Mouse (Mus musculus): Measurements from ENCODE around the gene Emp3. TPM values are rescaled to one million over a fixed set of nuclear protein-coding genes. Genes with fewer than 3 reads are reported as not detected.

The Emp3 gene
- polyA plus RNA-seq, 1 experiment from 2014 or later: 61.6 TPM

Other genes with a start within 250 kb of the Emp3 start
- not detected in 2 replicates for gene Ntn5, start 237.4 kb downstream of the Emp3 start, polyA plus RNA-seq (2015; fragmentation: Nextera tagmentation; extraction: Ambion mirVana)
- 0.07 TPM in 1 of 2 replicates, not detected in the other for gene Sec1, start 227.0 kb downstream of the Emp3 start, polyA plus RNA-seq (2015; fragmentation: Nextera tagmentation; extraction: Ambion mirVana)
- gene Car11, start 221.6 kb downstream of the Emp3 start, polyA plus RNA-seq (2015; fragmentation: Nextera tagmentation; extraction: Ambion mirVana): 0.34 and 0.44 TPM in 2 replicates
- 0.43 and 0.64 TPM in 2 replicates for gene Dbp, start 216.3 kb downstream of the Emp3 start, polyA plus RNA-seq (2015; fragmentation: Nextera tagmentation; extraction: Ambion mirVana)
- 761 and 840 TPM in 2 replicates for gene Rpl18, start 205.9 kb downstream of the Emp3 start, polyA plus RNA-seq (2015; fragmentation: Nextera tagmentation; extraction: Ambion mirVana)
- 11.4 and 11.7 TPM in 2 replicates for gene Sphk2, start 203.4 kb downstream of the Emp3 start, polyA plus RNA-seq (2015; fragmentation: Nextera tagmentation; extraction: Ambion mirVana)
- 0.37 and 0.47 TPM in 2 replicates for gene Fam83e, start 200.2 kb downstream of the Emp3 start, polyA plus RNA-seq (2015; fragmentation: Nextera tagmentation; extraction: Ambion mirVana)
- gene Spaca4, start 195.6 kb downstream of the Emp3 start, polyA plus RNA-seq (2015; fragmentation: Nextera tagmentation; extraction: Ambion mirVana): not detected in 2 replicates
- not detected in 2 replicates for gene Lmtk3, start 137.7 kb downstream of the Emp3 start, polyA plus RNA-seq (2015; fragmentation: Nextera tagmentation; extraction: Ambion mirVana)
- gene Sult2b1, start 136.7 kb downstream of the Emp3 start, polyA plus RNA-seq (2015; fragmentation: Nextera tagmentation; extraction: Ambion mirVana): 0.45 and 0.68 TPM in 2 replicates
- 36.1 and 36.6 TPM in 2 replicates for gene Cyth2, start 106.8 kb downstream of the Emp3 start, polyA plus RNA-seq (2015; fragmentation: Nextera tagmentation; extraction: Ambion mirVana)
- 0.12 and 0.23 TPM in 2 replicates for gene Kcnj14, start 96.6 kb downstream of the Emp3 start, polyA plus RNA-seq (2015; fragmentation: Nextera tagmentation; extraction: Ambion mirVana)
- 48.4 and 49.2 TPM in 2 replicates for gene Grwd1, start 90.5 kb downstream of the Emp3 start, polyA plus RNA-seq (2015; fragmentation: Nextera tagmentation; extraction: Ambion mirVana)
- gene Kdelr1, start 48.6 kb downstream of the Emp3 start, polyA plus RNA-seq (2015; fragmentation: Nextera tagmentation; extraction: Ambion mirVana): 22.9 and 23.8 TPM in 2 replicates
- 0.07 TPM in 2 replicates for gene Grin2d, start 43.0 kb downstream of the Emp3 start, polyA plus RNA-seq (2015; fragmentation: Nextera tagmentation; extraction: Ambion mirVana)
- gene Syngr4, start 24.7 kb downstream of the Emp3 start, polyA plus RNA-seq (2015; fragmentation: Nextera tagmentation; extraction: Ambion mirVana): 0.76 and 0.86 TPM in 2 replicates
- 3.6 and 3.8 TPM in 2 replicates for gene Tmem143, start 24.5 kb downstream of the Emp3 start, polyA plus RNA-seq (2015; fragmentation: Nextera tagmentation; extraction: Ambion mirVana)
- 1.2 and 1.5 TPM in 2 replicates for gene Ccdc114, start 2.7 kb upstream of the Emp3 start, polyA plus RNA-seq (2015; fragmentation: Nextera tagmentation; extraction: Ambion mirVana)
- gene Abcc6, start 108.9 kb upstream of the Emp3 start, polyA plus RNA-seq (2015; fragmentation: Nextera tagmentation; extraction: Ambion mirVana): 4.5 and 4.8 TPM in 2 replicates
- gene Nomo1, start 112.3 kb upstream of the Emp3 start, polyA plus RNA-seq (2015; fragmentation: Nextera tagmentation; extraction: Ambion mirVana): 30.8 and 34.2 TPM in 2 replicates
- 0.13 TPM in 1 of 2 replicates, not detected in the other for gene Kcnj11, start 179.4 kb upstream of the Emp3 start, polyA plus RNA-seq (2015; fragmentation: Nextera tagmentation; extraction: Ambion mirVana)